Mouse (Mus musculus): ENCODE results near the gene Shc1. TPM values are rescaled to one million over a fixed set of nuclear protein-coding genes. Genes with fewer than 3 reads are reported as not detected.

Shc1 gene
- polyA plus RNA-seq, 1 experiment, result 65.2 TPM

- peaks cover 7% of the 10 kb centered on the region for H3K4me1 ChIP-seq (ENCODE audit: control insufficient read depth, insufficient read depth, low read length)
- no peak for TF ChIP-seq CTCF (IDR thresholded peaks at IDR 0.05; ENCODE audit: control insufficient read depth, insufficient read depth, low read length)
- TF ChIP-seq POLR2A (IDR thresholded peaks at IDR 0.05; ENCODE audit: borderline replicate concordance, control insufficient read depth, low read depth, low read length), result 0 out of 2 replicates have a peak, but pooled peaks have one; percentile 11
- H3K4me3 ChIP-seq (replicated peaks; ENCODE audit: control insufficient read depth, low read depth, low read length), result peak within 1 kb of the TSS; percentile 64
- peak within 1 kb of the TSS; percentile 64 for H3K27ac ChIP-seq (ENCODE audit: control insufficient read depth, insufficient read depth, low read depth, low read length, poor library complexity)
- WGBS, result 7% methylated on average over 16 of the region's 16 CpGs
These were observed 18.2 kb downstream of the Shc1 start, which contains the start of gene Pbxip1 for GRCm38 (mm10) chr3:89436176-89437113. TSS of gene Pbxip1 (plus strand) at chr3:89436706.

DNA sequence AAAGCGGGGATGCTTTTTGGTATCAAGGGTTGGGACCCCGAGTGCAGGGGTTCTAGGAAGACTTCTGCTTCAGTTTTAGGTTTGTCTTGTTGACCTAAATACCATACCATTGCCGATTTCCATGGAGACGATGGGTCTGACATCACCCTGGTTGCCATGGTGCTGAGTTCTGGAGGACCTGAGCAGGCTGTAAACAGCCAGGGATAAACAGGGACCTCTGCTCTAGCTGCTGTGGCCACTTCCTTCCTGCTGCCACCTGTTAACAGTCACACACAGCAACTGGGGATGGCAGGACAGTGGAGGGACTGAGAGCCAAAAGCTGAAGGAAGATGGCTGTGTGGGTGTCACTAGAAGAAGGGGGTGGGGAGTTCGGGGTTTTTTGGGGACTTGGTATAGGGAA lies 19.0 kb downstream of the Shc1 start:
- peaks cover 7% of the 10 kb centered on the region for H3K4me1 ChIP-seq (ENCODE audit: control insufficient read depth, insufficient read depth, low read length)
- H3K4me3 ChIP-seq (replicated peaks; ENCODE audit: control insufficient read depth, low read depth, low read length), result peak overlapping the region; percentile 64
- 5% methylated on average over 5 of the region's 5 CpGs for WGBS
- peak overlapping the region; percentile 64 for H3K27ac ChIP-seq (ENCODE audit: control insufficient read depth, insufficient read depth, low read depth, low read length, poor library complexity)
- TF ChIP-seq POLR2A (IDR thresholded peaks at IDR 0.05; ENCODE audit: borderline replicate concordance, control insufficient read depth, low read depth, low read length), result no peak
- TF ChIP-seq CTCF (IDR thresholded peaks at IDR 0.05; ENCODE audit: control insufficient read depth, insufficient read depth, low read length), result no peak

DNA sequence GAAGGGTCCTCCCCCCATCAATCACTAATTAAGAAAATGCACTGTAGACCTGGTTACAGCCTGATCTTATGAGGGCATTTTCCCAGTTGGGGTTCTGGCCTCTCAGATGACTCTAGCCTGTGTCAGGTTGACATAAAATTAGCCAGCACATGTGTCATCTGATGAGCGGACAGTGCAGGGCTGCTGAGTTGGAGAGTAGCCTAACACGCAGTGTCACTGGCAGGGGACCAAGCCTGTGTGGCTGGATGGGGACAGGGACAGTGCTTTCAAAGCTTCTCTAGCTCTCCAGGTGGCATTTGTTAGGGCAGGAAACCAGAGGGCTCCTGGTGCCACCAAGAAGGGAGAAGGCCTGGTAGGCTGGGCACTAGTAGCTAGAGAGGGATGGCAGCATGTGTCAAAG lies 22.4 kb downstream of the Shc1 start:
- WGBS, result 90% methylated on average over 2 of the region's 2 CpGs
- Histone ChIP-seq H3K4me3 (replicated peaks; ENCODE audit: control insufficient read depth, low read depth, low read length) (no peak overlapping the region), H3K27ac (ENCODE audit: control insufficient read depth, insufficient read depth, low read depth, low read length, poor library complexity) (no peak overlapping the region), H3K4me1 (ENCODE audit: control insufficient read depth, insufficient read depth, low read length) (peaks cover 7% of the 10 kb centered on the region)
- TF ChIP-seq POLR2A (IDR thresholded peaks at IDR 0.05; ENCODE audit: borderline replicate concordance, control insufficient read depth, low read depth, low read length) (no peak), CTCF (IDR thresholded peaks at IDR 0.05; ENCODE audit: control insufficient read depth, insufficient read depth, low read length) (no peak)

DNA sequence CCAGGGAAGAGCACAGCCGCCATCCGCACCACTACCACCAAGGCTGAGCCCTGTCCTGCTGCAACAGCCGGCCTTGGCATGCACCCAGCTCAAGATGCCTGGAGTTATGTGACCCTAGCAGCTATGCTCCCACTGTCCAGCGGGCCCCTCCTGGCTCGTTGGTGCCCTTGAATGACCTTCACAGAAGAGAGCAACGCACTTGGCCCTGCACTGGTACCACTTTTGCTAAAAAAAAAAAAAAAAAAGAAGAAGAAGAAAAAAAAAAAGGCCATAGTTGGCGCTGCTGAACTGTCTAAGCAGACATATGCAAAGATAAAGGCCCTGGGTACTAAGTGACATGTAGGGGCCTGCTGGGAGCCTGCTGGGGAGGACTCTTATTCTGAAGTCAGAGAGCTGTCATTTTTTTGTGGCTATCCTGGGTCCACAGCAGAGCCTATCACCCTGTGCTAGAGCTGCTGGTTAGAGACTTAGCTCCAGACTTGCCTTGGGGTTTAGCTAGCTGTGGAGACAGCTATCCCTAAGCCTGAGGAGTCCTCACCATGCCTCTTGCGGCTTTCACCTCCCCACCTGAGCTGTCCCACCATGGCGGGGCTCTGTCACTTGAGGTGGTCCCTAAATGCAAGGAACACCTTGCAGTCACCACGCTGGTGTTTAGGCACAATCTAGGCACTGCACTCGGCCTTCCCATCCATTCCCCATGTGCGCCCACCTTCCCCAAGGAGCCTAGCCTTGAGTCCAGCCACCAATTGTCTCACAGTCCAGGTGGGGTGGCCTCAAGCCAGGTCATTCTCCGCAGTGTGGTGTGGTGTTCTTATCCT lies 30.7 kb downstream of the Shc1 start:
- WGBS, result 38% methylated on average over 13 of the region's 13 CpGs
- peaks cover 2% of the 10 kb centered on the region; the same call in 1 of the 2 replicates for H3K4me1 ChIP-seq (ENCODE audit: control insufficient read depth, insufficient read depth, low read length)
- no peak overlapping the region for H3K4me3 ChIP-seq (replicated peaks; ENCODE audit: control insufficient read depth, low read depth, low read length)
- TF ChIP-seq POLR2A (IDR thresholded peaks at IDR 0.05; ENCODE audit: borderline replicate concordance, control insufficient read depth, low read depth, low read length) (no peak), CTCF (IDR thresholded peaks at IDR 0.05; ENCODE audit: control insufficient read depth, insufficient read depth, low read length) (no peak)
- H3K27ac ChIP-seq (ENCODE audit: control insufficient read depth, insufficient read depth, low read depth, low read length, poor library complexity), result peak overlapping the region; percentile 2; the same call in 1 of the 2 replicates

DNA sequence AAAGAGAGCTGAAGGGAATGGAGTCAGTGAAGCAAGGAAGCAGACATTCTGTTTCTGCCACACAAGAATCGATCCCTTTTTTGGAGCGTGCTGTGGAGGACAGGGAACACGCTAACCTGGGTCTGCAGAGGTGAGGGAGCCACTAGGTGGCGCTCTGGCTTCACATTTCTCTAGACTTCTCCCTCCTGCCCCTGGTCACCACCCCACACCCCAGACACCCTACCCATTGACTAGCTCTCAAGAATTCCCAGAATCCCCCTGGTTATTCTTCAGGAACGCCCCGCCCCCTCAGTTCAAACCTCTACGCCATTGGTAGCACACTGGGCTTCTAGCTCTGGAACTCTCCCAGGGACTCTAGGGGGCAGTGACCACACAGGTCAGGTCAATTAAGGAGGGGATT lies 31.3 kb downstream of the Shc1 start:
- H3K4me3 ChIP-seq (replicated peaks; ENCODE audit: control insufficient read depth, low read depth, low read length), result no peak overlapping the region
- TF ChIP-seq CTCF (IDR thresholded peaks at IDR 0.05; ENCODE audit: control insufficient read depth, insufficient read depth, low read length) (peak; percentile 91), POLR2A (IDR thresholded peaks at IDR 0.05; ENCODE audit: borderline replicate concordance, control insufficient read depth, low read depth, low read length) (no peak)
- 10% methylated on average over 7 of the region's 7 CpGs for WGBS
- peaks cover 2% of the 10 kb centered on the region; the same call in 1 of the 2 replicates for H3K4me1 ChIP-seq (ENCODE audit: control insufficient read depth, insufficient read depth, low read length)
- no peak overlapping the region; the same call in 1 of the 2 replicates for H3K27ac ChIP-seq (ENCODE audit: control insufficient read depth, insufficient read depth, low read depth, low read length, poor library complexity)

DNA sequence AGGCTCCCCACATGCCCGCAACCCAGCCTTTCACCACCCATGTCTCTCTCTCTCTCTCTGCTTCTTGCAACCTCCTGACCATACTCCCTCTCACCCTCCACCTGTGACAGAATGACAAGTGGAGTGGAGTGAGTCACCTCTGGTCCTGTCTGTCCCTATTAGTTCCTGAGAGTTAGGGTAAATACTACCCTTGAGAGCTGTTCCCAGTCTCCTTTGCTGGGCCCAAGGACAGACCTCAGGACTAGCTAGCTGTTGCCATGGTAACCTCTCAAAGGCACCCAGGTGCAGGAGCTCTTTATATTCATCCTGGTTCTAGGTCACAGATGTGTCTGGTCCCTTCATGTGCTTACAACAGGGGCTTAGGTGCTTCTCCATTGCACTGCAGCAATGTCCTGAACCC lies 33.7 kb downstream of the Shc1 start:
- Histone ChIP-seq H3K27ac (ENCODE audit: control insufficient read depth, insufficient read depth, low read depth, low read length, poor library complexity) (no peak overlapping the region), H3K4me1 (ENCODE audit: control insufficient read depth, insufficient read depth, low read length) (peaks cover 4% of the 10 kb centered on the region; the same call in 1 of the 2 replicates), H3K4me3 (replicated peaks; ENCODE audit: control insufficient read depth, low read depth, low read length) (no peak overlapping the region)
- no peak for TF ChIP-seq POLR2A (IDR thresholded peaks at IDR 0.05; ENCODE audit: borderline replicate concordance, control insufficient read depth, low read depth, low read length)
- TF ChIP-seq CTCF (IDR thresholded peaks at IDR 0.05; ENCODE audit: control insufficient read depth, insufficient read depth, low read length), result no peak
- 70% methylated on average over 1 of the region's 1 CpGs for WGBS

DNA sequence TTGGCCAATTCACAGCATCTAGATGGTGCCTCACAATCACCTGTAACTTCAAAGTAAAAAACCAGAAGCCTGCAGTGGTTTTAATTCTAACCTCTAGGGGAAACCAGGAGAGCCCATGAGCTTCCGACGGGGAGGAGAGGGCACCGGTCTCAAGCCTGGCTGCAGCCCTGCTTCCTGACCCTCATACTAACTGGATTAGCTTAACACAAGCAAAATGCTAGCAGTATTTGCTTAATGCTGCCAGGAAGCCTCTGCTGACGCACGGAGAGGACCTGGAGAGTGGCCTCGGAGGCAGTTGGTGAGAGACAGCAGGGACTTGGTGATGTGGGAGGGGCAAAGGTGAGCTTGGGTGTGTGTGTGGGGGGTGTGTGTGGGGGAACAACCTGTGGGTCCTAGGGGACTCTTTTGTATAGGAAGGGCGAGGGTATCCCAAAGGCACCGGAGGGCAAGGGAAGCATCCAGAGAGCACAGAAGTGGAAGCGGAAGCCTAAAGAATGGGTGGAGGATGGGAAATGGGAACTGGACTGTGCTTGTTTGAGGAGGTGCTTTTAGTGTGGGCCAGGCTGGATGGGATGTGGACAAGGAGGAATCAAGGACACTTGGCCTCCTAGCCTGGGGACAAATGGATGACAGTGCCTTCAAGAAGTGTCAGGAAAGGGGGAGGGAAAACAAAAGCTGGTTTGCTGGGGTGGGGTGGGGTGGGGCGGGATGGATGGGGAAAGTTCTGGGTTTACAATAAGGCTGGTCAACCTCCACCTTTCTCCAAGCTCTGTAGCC lies 36.3 kb downstream of the Shc1 start, which contains the start of gene Pmvk:
Pmvk (plus strand) TSS at position 141 of the 777 bp plus-strand sequence.
- 73% methylated on average over 10 of the region's 10 CpGs for WGBS
- no peak for TF ChIP-seq CTCF (IDR thresholded peaks at IDR 0.05; ENCODE audit: control insufficient read depth, insufficient read depth, low read length)
- TF ChIP-seq POLR2A (IDR thresholded peaks at IDR 0.05; ENCODE audit: borderline replicate concordance, control insufficient read depth, low read depth, low read length), result no peak
- H3K27ac ChIP-seq (ENCODE audit: control insufficient read depth, insufficient read depth, low read depth, low read length, poor library complexity), result no peak within 1 kb of the TSS
- no peak within 1 kb of the TSS for H3K4me3 ChIP-seq (replicated peaks; ENCODE audit: control insufficient read depth, low read depth, low read length)
- peaks cover 3% of the 10 kb centered on the region; the same call in 1 of the 2 replicates for H3K4me1 ChIP-seq (ENCODE audit: control insufficient read depth, insufficient read depth, low read length)

Data from bone marrow, adult 2 months (tissue).